Comparison of ENCODE assay signal across 27 mouse cellular contexts in genomic region chr3:27839795-27840194, GRCm38 (mm10). TPM values are rescaled to one million over a fixed set of nuclear protein-coding genes. Genes with fewer than 3 reads are reported as not detected.
A peak's percentile ranks its signal among the peaks of the same experiment; 100 is the strongest.
DNase-seq lines count a peak whose midpoint lies in the region; ATAC-seq and TF ChIP-seq lines count a peak whose summit lies in the region.
"Had no signal": no experiment of that assay in that cellular context is flagged by ENCODE, and none has a peak within 500 bp of the region (broad histone marks: within the 10 kb centered on the region; RNA-seq: fewer than 3 reads in every experiment).

No protein-coding gene starts in this region.

- H3K9ac ChIP-seq in heart, embryonic 11.5 days (ENCODE audit: low read depth, low read length) = peak overlapping the region; percentile 49; the same call in 1 of the 2 replicates
- H3K9ac ChIP-seq in heart, postnatal 0 days (replicated peaks; ENCODE audit: low read depth, low read length) = no peak overlapping the region; the same call in 1 of the 2 replicates
- no peak overlapping the region for H3K9ac ChIP-seq in lung, embryonic 16.5 days (ENCODE audit: low read length)
- no peak overlapping the region for H3K9ac ChIP-seq in intestine, postnatal 0 days (ENCODE audit: low read depth, low read length)
- H3K9ac ChIP-seq: hindbrain, embryonic 13.5 days; liver, embryonic 13.5 days had no signal

- H3K4me1 ChIP-seq in heart, embryonic 11.5 days (ENCODE audit: control insufficient read depth, insufficient read depth, low read length) = peaks cover 14% of the 10 kb centered on the region
- H3K4me1 ChIP-seq in heart, postnatal 0 days (ENCODE audit: control insufficient read depth, insufficient read depth) = no peaks in the 10 kb centered on the region; the same call in 1 of the 2 replicates
- H3K4me1 ChIP-seq in lung, embryonic 16.5 days (replicated peaks; ENCODE audit: control insufficient read depth, insufficient read depth, low read length) = no peaks in the 10 kb centered on the region; the same call in 1 of the 2 replicates
- no peaks in the 10 kb centered on the region for H3K4me1 ChIP-seq in intestine, postnatal 0 days (replicated peaks; ENCODE audit: control insufficient read depth, insufficient read depth, low read length)
- H3K4me1 ChIP-seq: hindbrain, embryonic 13.5 days; liver, embryonic 13.5 days had no signal

- peak overlapping the region; percentile 20; the same call in 1 of the 2 replicates for H3K4me3 ChIP-seq in heart, embryonic 11.5 days (ENCODE audit: low read depth, low read length)
- H3K4me3 ChIP-seq in heart, postnatal 0 days (ENCODE audit: low read depth, low read length) = peak overlapping the region; percentile 17; the same call in 1 of the 2 replicates
- H3K4me3 ChIP-seq in lung, embryonic 16.5 days (ENCODE audit: low read length) = 0 out of 2 replicates have a peak overlapping the region, but pooled peaks have one; percentile 11
- H3K4me3 ChIP-seq in intestine, postnatal 0 days (ENCODE audit: low read depth, low read length) = no peak overlapping the region
- H3K4me3 ChIP-seq: hindbrain, embryonic 13.5 days; layer of hippocampus, adult 2 months; liver, embryonic 13.5 days had no signal

- H3K4me2 ChIP-seq in heart, embryonic 11.5 days = peak overlapping the region; percentile 52
- H3K4me2 ChIP-seq in heart, postnatal 0 days (ENCODE audit: low read depth, low read length) = peak overlapping the region; percentile 51
- peak overlapping the region; percentile 10; the same call in 1 of the 2 replicates for H3K4me2 ChIP-seq in lung, embryonic 16.5 days (ENCODE audit: low read depth, low read length)
- peak overlapping the region; percentile 13; the same call in 1 of the 2 replicates for H3K4me2 ChIP-seq in intestine, postnatal 0 days (replicated peaks; ENCODE audit: low read depth)
- H3K4me2 ChIP-seq: hindbrain, embryonic 13.5 days; liver, embryonic 13.5 days had no signal

- WGBS in heart, embryonic 11.5 days (ENCODE audit: insufficient replicate concordance) = 26% methylated on average over 3 of the region's 3 CpGs
- WGBS in heart, postnatal 0 days = 23% methylated on average over 3 of the region's 3 CpGs
- WGBS in lung, embryonic 16.5 days = 33% methylated on average over 3 of the region's 3 CpGs
- 40% methylated on average over 3 of the region's 3 CpGs for WGBS in intestine, postnatal 0 days

- no peak for TF ChIP-seq CTCF in heart, postnatal 0 days (IDR thresholded peaks at IDR 0.05; ENCODE audit: low read depth)
- TF ChIP-seq CTCF in intestine, postnatal 0 days (IDR thresholded peaks at IDR 0.05; ENCODE audit: low read depth) = no peak

- no peak overlapping the region for H3K27ac ChIP-seq in heart, embryonic 11.5 days (ENCODE audit: low read depth, low read length)
- no peak overlapping the region for H3K27ac ChIP-seq in heart, postnatal 0 days (ENCODE audit: low read depth)
- H3K27ac ChIP-seq in lung, embryonic 16.5 days (ENCODE audit: low read length) = no peak overlapping the region
- no peak overlapping the region for H3K27ac ChIP-seq in intestine, postnatal 0 days (ENCODE audit: low read depth, low read length)
- H3K27ac ChIP-seq: hindbrain, embryonic 13.5 days; layer of hippocampus, adult 2 months; liver, embryonic 13.5 days had no signal

- TF ChIP-seq EP300 in heart, postnatal 0 days (IDR thresholded peaks at IDR 0.05; ENCODE audit: low read depth) = no peak

- intact Hi-C loops in heart, postnatal 25 days (cut with DNase I) = no loop called here

- H3K9me3 ChIP-seq in heart, embryonic 11.5 days (replicated peaks; ENCODE audit: control insufficient read depth, low read length) = no peaks in the 10 kb centered on the region
- H3K9me3 ChIP-seq in heart, postnatal 0 days (replicated peaks; ENCODE audit: control insufficient read depth, low read length) = no peaks in the 10 kb centered on the region
- H3K9me3 ChIP-seq in lung, embryonic 16.5 days (ENCODE audit: control insufficient read depth, low read length) = no peaks in the 10 kb centered on the region
- no peaks in the 10 kb centered on the region for H3K9me3 ChIP-seq in intestine, postnatal 0 days (ENCODE audit: control insufficient read depth)
- H3K9me3 ChIP-seq: hindbrain, embryonic 13.5 days; liver, embryonic 13.5 days had no signal

- no peaks in the 10 kb centered on the region for H3K27me3 ChIP-seq in heart, embryonic 11.5 days (ENCODE audit: control insufficient read depth, insufficient read depth, low read length)
- no peaks in the 10 kb centered on the region for H3K27me3 ChIP-seq in heart, postnatal 0 days (ENCODE audit: control insufficient read depth, insufficient read depth, low read length)
- H3K27me3 ChIP-seq in lung, embryonic 16.5 days (ENCODE audit: control insufficient read depth, insufficient read depth, low read depth, low read length) = no peaks in the 10 kb centered on the region
- no peaks in the 10 kb centered on the region for H3K27me3 ChIP-seq in intestine, postnatal 0 days (replicated peaks; ENCODE audit: control insufficient read depth, insufficient read depth, low read length)
- H3K27me3 ChIP-seq: hindbrain, embryonic 13.5 days; liver, embryonic 13.5 days; Patski had no signal

- DNase-seq in heart, adult 18-20 months = no peak
- DNase-seq in heart, postnatal 0 days (ENCODE audit: low spot score) = no peak
- DNase-seq in heart, postnatal 25 days (ENCODE audit: low spot score) = no peak
- no peak for DNase-seq in lung, postnatal 10 days
- no peak for DNase-seq in spleen, adult 18-20 months
- DNase-seq: adrenal gland, postnatal 36 days; cerebellum, adult 9-10 months; gastrocnemius, postnatal 14 days; kidney, adult 9 months; kidney, postnatal 25 days; liver, embryonic 13.5 days; midbrain, embryonic 14.5 days; right cerebral cortex, postnatal 14 days; thymus, postnatal 14 days had no signal

- ATAC-seq in heart, embryonic 11.5 days (replicated peaks; ENCODE audit: insufficient number of reproducible peaks, low FRiP score, low TSS enrichment) = no peak
- no peak for ATAC-seq in heart, postnatal 0 days (ENCODE audit: insufficient read depth, low read depth)
- no peak for ATAC-seq in lung, embryonic 16.5 days (ENCODE audit: low read depth)
- ATAC-seq in intestine, postnatal 0 days = no peak
- ATAC-seq: forebrain, embryonic 16.5 days; Patski had no signal

- H3K36me3 ChIP-seq in heart, embryonic 11.5 days (ENCODE audit: control insufficient read depth, insufficient read depth, low read length) = no peaks in the 10 kb centered on the region
- no peaks in the 10 kb centered on the region for H3K36me3 ChIP-seq in heart, postnatal 0 days (replicated peaks; ENCODE audit: control insufficient read depth, insufficient read depth, low read length)
- no peaks in the 10 kb centered on the region for H3K36me3 ChIP-seq in lung, embryonic 16.5 days (ENCODE audit: control insufficient read depth, insufficient read depth, low read length)
- no peaks in the 10 kb centered on the region for H3K36me3 ChIP-seq in intestine, postnatal 0 days (ENCODE audit: control insufficient read depth, insufficient read depth)
- H3K36me3 ChIP-seq: hindbrain, embryonic 13.5 days; liver, embryonic 13.5 days had no signal

RNA-seq across cellular contexts. Expression of gene Tmem212, which starts 56.4 kb away (rescaled TPM):
- not detected in 2 replicates for polyA plus RNA-seq in heart, embryonic 11.5 days (2014; fragmentation: Nextera tagmentation; extraction: Ambion mirVana)
- total RNA-seq in heart, adult 18-20 months (2021) = under 1 TPM in 1 of 2 experiments, not detected in 1; 0.85 TPM
- 1.1 TPM in 1 of 2 replicates, not detected in the other for total RNA-seq in heart, postnatal 0 days (2014; rRNA removed; ENCODE audit: low replicate concordance)
- polyA plus RNA-seq in heart, postnatal 0 days (2015; fragmentation: Nextera tagmentation; extraction: Ambion mirVana) = 1.5 TPM in 1 of 2 replicates, not detected in the other
- total RNA-seq in heart, postnatal 25 days (2021) = not detected
- 3.5 and 7.7 TPM in 2 replicates for polyA plus RNA-seq in lung, embryonic 16.5 days (2015; fragmentation: Nextera tagmentation; extraction: Ambion mirVana)
- polyA plus RNA-seq in intestine, postnatal 0 days (2015; fragmentation: Nextera tagmentation; extraction: Ambion mirVana) = 0.29 TPM in 1 of 2 replicates, not detected in the other
- total RNA-seq: adrenal gland, adult 18-20 months; adrenal gland, postnatal 36 days; ES-E14; gastrocnemius, postnatal 14 days; heart, adult 8-10 months; megakaryocyte-erythroid progenitor cell, adult 5-6 weeks had no signal
- polyA plus RNA-seq: forebrain, embryonic 16.5 days; hindbrain, embryonic 13.5 days; limb, embryonic 11.5 days; liver, embryonic 13.5 days; midbrain, embryonic 14.5 days; neural tube, embryonic 11.5 days had no signal
